Mouse (Mus musculus) urinary bladder, postnatal 36 days (tissue): ENCODE measurements around the gene Ing3.

Experiments
- DNase-seq, 2 experiments: peaks; one replicate each; pipeline ENCODE4 v3.0.0; 2022; ENCODE audit warnings: low spot score in 2 of 2, mixed read lengths in 1 of 2

Ing3 gene

DNA sequence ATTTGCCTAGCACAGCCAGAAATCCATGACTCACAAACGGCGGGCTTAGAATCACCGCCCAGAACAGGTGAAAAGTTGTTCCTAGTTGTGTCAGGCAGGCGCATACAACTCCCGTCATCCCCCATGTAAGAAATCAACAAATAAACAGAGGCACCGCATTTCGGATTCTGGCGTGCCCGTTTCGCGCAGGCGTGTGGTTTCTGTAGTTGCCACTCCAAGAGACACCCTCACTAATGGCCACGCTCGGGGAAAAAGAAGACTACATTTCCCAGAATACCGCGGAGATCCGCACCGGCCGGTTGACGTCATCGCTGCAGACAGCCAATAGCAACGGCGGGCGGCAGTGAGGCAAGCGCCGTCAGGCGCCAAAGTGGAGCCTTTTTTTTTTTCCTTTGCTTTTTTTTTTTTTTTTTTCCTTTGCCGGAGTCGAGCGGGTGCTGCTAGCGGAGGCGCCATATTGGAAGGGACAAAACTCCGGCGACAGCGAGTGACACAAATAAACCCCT is at the start of gene Ing3:
TSS of gene Ing3 (plus strand) at position 346 of the 506 bp plus-strand sequence.
- DNase-seq, result peak; percentile 92 to 98

DNA sequence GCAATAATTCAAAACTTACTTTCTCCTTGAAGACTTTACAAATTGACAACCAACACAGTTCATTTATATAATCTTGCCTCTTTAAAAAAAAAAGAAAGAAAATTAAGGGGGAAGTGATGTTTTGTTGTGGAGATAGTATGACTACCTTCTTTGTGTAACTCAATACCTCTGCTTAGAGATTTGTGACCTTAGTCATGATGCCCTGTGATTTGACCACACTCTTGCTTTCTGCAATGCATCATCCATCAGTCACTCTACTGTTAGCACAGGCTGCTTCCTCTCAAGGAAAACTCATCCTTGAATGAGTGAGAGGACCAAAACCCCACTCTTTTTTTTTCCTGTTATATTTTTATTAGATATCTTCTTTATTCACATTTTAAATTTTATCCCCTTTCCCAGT is 39.7 kb upstream of the Ing3 start:
- DNase-seq, result no peak

DNA sequence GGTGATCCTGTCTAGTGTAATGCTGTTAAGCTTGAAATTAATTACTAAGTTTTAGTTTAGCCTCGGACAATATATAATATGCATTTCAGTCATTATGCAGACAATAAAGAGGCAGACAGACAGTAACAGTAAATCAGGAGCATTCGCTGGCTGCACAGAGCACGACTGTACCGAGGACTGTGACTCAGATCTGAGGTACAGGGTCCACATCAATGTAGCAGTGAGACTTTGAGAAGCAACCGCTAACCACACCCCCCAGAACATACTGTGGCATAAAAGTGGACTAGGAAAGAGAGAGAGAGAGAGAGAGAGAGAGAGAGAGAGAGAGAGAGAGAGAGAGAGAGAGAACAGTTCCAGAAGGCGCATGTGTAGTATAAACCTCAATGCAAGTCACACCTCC is 38.6 kb upstream of the Ing3 start:
- no peak for DNase-seq

DNA sequence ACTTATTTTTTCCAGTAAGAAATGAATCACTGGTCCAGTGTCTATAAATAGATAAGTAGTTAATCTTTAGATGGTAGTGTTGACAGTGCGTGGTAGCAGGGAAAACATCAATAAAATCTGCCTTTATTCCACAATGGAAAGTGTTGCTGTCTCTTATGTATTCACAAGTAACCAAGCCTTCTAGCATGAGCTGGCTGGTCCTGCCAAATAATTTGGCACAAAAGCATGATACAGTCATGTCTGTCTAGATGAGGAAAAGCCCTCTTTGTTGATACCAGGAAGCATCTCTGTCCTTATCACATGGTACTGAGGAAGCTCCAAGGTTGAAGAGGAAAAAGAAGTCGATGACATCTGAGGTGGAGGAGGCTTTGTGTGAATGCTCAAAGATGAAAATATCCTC is 32.8 kb upstream of the Ing3 start:
- no peak for DNase-seq

DNA sequence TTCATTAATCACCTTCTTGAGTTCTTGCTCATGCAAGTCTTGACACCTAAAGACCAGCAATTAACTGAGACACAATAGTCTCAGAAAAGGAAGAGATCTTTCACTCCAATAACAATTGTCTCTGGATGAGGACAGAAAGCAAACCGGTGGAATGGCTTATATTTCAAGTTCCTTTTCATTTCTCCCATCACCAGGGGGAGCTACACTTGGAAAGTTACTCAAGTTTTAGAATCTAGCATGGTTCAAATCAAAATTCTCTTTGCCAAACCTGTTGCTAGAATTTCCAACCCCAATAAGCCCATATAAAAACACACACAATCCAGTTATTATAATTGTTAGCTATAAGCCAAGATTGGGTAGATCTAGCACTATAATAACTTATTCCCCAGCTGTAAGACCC is 25.2 kb upstream of the Ing3 start:
- no peak for DNase-seq

DNA sequence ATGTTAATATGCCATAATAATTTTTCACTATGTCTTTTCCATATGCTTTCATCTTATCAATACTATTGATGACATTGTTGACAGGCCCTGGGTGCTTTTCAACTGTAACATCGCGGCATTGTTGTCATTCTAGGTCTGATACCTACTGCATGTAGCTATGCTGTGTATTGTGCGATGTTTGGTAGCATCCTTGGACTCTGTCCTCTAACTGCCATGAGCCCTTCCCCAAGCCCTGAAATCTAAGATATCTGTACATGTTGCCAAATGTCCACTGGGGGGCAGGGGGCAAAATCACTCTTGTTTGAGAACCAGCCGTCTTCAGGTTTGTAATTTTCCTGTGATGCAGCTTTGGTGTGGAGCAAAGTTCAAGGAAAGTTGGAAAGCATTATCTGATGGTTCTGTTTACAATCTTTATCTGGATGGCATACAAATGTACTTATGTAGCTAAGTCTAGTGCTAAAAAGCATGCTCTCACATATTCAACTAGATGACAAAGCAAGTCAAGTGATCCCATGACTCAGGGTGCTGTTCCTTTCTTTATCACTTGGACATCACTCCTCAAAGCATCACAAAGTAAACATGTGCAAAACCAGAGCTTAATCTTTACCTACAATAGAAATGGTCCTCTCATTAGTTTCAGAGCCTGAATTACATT is 11.3 kb upstream of the Ing3 start:
- peak in 1 of 2 experiments; percentile 14 for DNase-seq

DNA sequence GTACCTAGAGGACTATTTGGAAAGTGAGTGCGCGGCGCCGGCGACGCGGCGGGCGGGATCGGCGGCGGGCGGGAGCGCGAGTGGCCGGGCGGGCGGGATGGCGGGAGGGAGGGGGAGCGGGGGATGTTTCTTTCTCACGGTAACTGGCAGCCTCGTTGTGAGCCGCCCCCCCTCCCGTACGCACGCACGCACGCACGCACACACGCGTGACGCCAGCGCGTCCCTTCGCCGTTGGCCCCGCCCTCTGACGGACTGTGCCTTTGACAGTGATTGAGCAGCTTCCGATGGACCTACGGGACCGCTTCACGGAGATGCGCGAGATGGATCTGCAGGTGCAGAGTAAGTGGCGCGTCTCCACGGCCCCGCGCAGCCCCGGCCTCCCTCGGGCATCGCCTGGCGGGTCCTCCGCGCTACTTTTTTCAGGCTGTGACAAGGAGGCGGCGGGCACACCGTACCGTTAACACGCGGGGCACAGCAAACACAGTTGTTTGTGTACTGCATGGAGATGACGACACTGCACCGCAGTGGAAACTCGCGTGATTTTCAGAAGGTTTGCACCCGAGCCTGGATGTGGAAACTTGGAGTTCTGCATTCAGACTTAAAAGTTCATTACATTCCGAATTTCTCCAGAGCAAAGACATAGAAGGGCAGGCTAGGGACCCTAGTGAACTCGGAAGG is 539 bp downstream of the Ing3 start:
- peak; percentile 96 to 97 for DNase-seq

DNA sequence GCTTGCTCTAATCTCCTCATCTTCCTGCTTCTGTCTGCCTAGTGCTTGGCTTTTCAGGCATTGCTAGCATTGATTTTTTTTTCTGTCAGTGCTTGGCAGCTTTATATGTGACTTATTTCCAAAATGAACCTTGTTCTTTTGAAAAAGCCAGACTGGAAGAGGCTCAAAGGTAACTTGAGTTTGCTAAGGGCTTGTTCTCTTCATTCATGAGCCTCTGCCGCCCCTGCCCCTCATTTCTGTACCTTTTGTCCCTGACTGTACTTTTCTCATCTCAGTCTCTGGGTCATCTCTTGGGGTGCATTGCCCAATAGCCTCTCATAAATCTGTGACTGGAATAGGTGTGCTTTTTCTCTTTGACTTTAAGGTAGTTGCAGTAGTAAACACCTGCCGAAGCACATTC is 1.3 kb downstream of the Ing3 start:
- no peak for DNase-seq

DNA sequence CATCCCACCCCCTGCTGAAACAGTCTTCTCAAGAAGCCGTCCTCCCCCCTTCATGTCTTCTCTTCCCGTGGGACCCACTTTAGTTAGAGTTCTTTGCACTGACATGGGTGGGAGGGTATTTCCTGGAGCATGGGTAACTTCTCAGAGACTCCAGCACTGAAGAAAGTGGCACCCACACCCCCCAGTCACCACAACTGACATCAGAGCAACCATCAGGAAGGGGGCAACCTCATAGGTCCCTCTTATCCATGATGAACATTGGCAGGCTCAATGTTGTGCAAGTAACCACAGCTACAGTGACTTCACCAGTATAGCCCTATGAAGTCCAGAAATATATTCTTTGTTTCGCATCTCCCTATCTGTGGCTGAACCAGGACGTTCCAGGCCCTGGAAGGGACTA is 6.1 kb downstream of the Ing3 start:
- DNase-seq, result no peak

DNA sequence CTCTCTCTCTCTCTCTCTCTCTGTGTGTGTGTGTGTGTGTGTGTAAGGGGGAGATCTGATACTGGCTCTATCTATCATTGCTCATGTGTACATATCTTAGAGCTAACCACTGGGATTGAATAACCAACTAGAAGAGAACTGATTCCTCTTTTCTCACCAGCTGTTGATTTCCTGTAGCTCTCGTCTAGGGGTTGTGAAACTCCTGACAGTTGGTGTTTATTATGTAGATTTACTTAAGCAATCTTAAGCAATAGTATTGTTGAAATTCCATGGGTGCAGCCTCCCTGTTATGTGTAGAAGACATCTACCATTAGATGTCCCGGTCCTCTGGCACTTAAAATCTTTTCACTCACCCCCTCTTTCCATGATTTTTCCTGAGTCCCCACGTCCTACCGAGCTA is 9.6 kb downstream of the Ing3 start:
- no peak for DNase-seq

DNA sequence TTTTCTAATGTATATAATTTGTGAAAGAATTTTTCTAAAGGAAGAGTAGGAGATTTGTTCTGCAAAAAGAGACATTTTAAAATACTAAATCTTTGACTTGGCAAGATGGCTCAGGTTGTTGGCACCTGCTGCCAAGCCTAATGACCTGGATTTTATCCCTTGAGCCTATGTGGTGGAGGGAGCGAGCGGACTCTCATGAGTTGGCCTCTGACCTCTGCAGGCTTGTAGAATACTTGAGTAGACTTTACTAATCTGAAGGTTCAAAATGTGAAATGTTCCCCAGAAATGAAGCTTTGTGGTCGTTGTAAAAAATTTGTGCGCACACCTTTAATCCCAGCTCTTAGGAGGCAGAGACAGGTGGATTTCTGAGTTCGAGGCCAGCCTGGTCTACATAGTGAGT is 10.5 kb downstream of the Ing3 start:
- no peak for DNase-seq

DNA sequence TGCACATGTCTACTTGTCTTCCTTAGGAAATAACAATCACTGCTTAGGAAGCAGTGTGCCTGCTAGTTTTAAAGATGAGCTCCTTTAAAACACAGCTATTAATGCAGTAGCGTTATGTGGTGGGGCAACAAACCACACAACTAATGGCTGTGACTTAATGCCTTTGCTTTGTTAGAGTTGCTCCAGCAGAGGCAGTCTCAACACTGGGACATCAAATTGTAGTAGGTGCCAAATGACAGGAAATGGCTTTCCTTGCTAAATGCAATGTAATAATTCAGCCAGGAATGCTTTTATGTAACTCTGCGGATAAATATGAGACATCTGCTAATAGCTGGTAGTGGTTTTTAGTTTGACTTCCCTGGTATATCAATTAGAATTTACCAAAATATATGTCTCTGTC is 28.2 kb downstream of the Ing3 start:
- DNase-seq, result no peak

DNA sequence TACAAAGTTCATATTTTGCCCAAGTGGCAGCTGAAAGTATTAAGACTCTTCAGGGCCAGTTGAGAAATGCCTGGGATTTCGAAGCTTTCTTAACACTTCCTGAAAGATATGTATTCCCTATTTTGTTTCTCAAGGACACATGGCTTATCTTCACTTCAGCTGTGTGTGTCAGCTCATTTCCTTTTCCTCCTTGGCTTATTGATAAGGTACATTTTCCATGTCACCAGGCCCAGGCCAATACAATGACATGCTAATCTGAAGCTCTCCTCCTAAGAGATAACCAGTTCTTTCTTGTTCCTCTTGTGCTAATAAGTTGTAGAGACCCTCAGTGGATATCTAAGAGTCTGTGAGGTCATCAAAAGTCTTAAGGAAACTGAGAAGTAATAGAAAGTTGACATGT is 31.7 kb downstream of the Ing3 start:
- no peak for DNase-seq

DNA sequence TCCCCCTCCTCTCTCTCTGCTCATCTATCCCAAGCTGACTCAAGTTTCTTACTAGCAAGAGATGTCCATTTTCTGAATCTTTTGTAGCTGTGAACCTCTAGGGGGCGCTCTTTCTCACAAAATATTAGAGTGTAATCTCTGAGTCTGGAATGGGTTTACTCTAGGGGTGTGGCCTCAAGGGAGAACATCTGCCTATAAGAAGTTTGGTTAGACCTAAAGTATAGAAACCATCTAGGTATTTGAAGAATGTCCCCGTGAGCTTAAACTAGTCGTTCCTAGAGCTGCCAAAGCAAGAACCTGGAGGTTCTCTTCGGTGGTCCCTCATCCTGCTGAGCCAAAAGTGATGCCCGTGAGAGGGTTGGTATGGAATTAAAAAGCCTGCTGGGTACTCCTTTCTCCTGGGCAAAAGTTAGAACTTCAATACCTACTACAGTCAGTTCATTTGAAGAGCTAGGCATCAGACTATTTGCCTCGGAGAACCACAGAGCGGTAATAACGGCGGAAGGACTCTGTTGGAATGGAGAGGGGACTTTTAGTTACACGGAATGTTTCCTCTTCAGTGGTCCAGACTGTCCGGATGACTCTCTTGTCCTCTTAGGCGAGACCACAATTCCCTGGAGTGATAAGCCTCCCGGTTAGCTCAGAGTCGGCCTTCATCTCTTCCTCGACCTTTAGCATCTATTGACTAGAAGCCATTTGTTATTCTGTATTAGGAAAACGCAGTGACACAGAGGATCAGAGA is 35.8 kb downstream of the Ing3 start:
- peak; percentile 28 to 50 for DNase-seq

DNA sequence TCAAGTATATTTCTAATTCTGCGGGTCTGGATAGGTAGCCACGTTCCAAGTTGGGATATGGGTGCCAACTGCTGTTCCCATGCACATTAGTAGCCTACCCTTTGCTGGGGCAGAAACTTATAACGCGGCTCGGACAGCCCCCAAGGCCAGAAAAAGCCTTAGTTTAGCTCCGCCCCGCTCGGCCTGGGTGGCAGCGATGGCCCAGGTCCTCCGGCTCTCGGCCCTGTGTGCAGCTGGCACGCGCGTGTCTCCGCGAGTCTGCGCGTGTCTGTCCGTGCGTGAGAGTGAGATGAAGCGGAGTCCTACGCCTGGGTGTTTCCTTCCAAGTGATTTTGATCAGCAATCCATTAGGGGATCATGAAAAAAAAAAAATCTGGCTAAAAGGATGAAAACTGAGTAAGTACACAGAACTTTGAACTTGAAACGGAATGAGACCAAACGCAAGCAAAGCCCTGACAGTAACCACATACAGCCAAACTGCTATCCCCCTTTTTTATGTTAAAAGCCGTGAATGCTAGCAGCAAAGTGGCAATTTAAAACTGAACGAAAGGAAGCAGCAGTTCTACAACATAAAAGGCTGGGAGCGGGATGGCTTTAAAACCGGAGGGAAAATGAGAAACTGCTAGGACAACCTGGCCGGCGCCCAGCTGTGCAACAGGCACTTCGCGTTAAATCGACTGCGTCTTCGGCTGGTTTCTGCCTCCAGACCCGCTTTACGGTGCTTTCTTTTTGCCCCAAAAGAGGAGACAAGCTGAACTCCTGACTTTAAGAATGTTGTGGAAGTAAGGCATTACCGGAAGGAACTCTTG is 36.6 kb downstream of the Ing3 start, which contains the start of gene Cped1:
TSS of gene Cped1 (plus strand) at position 185 of the 809 bp plus-strand sequence.
- peak; percentile 32 to 65 for DNase-seq

DNA sequence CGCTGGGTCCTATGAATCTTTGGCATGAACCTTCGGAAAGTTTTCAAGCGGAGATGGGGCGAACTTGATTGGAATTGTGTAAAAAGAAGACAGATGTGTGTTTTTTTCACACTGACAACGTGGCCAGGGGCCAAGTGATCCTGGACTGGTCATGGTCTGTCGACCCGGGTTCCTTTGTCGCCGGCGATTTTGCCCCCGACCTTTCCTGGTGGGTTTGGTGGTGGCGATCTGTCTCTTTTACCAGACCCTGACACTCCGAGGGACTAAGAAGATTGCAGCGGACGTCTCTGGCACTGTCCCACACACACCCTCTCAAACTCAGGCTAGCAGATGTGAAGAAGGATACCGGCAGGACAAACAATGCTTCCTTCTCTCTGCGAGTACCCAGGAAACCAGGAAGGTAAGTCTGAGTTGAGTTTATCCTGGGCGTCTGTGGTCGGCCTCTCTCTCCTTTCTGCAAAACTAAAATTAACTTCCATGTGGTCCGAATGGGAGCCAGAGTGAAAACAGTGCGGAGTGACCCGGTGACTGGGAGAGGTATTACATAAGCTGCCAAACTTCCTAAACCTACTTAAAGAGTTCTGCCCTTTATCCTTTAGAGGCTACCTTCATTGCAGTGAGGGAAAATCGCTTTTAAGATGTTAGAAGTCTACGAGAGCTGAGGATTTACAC is 37.4 kb downstream of the Ing3 start:
- DNase-seq, result peak in 1 of 2 experiments; percentile 44

DNA sequence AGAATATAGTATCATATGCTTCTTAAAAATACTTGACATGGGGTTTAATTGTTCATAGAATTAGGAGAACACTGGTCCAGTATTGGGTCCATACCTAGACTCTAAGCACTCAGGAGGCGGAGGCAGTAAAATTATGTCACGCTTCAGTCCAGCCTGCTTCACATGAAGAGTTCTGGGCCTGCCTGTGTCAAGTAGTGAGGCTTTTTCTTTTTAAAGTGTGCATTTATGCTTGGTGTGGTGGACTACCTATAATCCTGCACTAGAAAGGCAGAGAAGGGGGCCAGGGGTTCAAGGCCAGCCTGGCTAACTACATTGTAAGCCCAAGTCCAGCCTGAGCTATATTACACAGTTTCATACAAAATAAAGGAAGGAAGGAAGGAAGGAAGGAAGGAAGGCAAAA is 38.2 kb downstream of the Ing3 start:
- DNase-seq, result no peak

DNA sequence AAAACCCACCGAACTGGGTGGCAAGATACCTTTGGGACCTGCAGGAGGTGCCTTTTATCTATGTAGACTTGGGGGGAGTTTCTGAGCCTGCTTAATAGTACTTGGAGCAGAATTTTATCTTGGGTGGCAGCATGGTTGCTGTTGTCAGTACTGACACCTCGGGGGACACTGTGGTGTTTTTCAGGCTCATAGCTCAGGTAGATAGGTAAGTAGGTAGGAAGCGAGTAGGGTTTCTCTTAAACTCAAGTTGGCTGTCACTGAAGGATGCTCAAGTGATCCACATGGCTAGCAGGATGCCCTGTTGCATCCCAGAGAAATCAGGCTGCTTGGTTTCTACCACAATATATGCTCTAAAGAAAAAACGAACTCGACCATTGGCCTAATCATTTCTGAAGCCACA is 38.9 kb downstream of the Ing3 start:
- DNase-seq, result no peak

DNA sequence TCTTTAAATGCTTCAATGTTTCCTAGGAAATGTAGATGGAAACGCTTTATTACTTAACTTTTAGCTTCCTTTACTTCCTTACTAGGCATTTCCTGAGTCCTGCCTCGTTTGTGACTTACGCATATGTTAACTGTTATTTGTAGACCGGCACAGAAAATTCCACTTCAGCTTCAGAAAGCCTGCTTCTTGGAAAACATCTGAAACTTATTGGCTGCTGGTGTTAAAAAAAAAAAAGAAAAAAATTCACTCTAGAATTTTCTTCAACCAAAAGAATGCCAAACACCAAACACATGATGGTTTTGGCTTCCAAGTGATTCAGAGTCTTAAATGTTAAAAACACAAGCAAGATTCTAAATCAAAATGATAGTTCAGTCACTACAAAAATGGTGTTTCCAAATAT is 39.7 kb downstream of the Ing3 start:
- DNase-seq, result no peak

DNA sequence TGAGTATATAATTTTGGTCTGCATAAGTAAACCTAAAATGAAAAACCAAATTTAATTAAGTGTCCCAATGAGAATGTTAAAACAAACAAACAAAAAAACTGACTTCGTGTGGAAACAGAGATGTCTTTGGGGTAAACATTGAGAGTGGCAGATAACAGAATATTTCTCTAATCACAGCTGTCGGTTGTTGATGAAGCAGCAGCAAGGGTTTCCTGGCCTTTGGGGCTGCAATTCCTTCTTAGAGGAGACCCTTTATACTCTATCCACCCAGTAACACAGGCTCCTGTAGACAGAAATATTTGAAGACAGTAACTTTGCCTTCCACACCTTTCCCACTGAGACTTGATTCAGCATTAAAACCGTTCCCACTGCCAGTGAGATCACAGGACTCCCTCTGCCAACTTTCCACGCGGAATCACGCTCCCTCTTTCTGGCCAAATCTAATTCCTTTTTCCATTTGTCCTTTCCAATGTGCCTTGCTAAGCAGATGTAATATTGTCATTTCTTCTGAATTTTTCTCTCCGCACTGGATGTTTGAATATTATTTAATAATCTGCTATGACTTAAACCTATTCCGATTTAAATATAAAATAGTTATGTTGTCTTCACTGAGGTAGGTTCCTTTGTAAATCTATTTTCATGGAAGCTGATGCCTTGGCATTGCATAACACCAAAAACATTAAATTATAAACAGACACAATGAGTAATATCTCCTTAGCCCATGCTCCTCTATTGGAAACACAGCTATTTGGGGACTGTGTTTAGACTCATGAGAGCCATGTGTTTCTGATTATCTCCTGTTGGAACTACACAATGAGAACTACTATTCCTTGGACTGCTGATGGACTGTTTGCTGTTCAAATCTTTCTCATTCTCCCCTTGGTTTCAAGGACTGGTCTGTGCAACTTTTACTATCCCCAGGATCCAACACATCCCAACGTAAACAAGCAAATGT is 41.1 kb downstream of the Ing3 start:
- DNase-seq, result no peak
